Mouse (Mus musculus) frontal cortex, postnatal 25 days (tissue): ENCODE measurements around the gene Nav1.

Experiments
- DNase-seq, 2 experiments: peaks; one replicate each; pipeline ENCODE4 v3.0.0; 2022; ENCODE audit warnings: low spot score in 2 of 2

The Nav1 gene

GRCm38 (mm10) chr1:135550886-135551285 lies 56.2 kb downstream of the Nav1 start:
- DNase-seq: no peak

GRCm38 (mm10) chr1:135548750-135549149 lies 58.3 kb downstream of the Nav1 start:
- DNase-seq: no peak

- no peak for DNase-seq
Measured at GRCm38 (mm10) chr1:135546099-135546498, 61.0 kb downstream of the Nav1 start.

- DNase-seq: peak; percentile 78 to 82
Measured at GRCm38 (mm10) chr1:135544504-135545146, 62.5 kb downstream of the Nav1 start.

GRCm38 (mm10) chr1:135542841-135543810 lies 64.0 kb downstream of the Nav1 start:
- DNase-seq: no peak

- DNase-seq: no peak
Measured at GRCm38 (mm10) chr1:135542080-135542479, 65.0 kb downstream of the Nav1 start.

- peak; percentile 90 to 91 for DNase-seq
Measured at GRCm38 (mm10) chr1:135540270-135540669, 66.8 kb downstream of the Nav1 start.

GRCm38 (mm10) chr1:135538441-135539265 lies 68.4 kb downstream of the Nav1 start:
- DNase-seq: no peak

- DNase-seq: no peak
Measured at GRCm38 (mm10) chr1:135536822-135537221, 70.3 kb downstream of the Nav1 start.

GRCm38 (mm10) chr1:135536326-135536725 lies 70.8 kb downstream of the Nav1 start:
- DNase-seq: no peak

GRCm38 (mm10) chr1:135535256-135535655 lies 71.8 kb downstream of the Nav1 start:
- no peak for DNase-seq

GRCm38 (mm10) chr1:135534782-135535181 lies 72.3 kb downstream of the Nav1 start:
- no peak for DNase-seq

- DNase-seq: no peak
Measured at GRCm38 (mm10) chr1:135534070-135534469, 73.0 kb downstream of the Nav1 start.

GRCm38 (mm10) chr1:135532383-135532782 lies 74.7 kb downstream of the Nav1 start:
- DNase-seq: no peak

GRCm38 (mm10) chr1:135531981-135532380 lies 75.1 kb downstream of the Nav1 start:
- DNase-seq: no peak

- DNase-seq: no peak
Measured at GRCm38 (mm10) chr1:135531081-135531480, 76.0 kb downstream of the Nav1 start.

GRCm38 (mm10) chr1:135524518-135524860 lies 82.6 kb downstream of the Nav1 start:
- no peak for DNase-seq

GRCm38 (mm10) chr1:135523780-135524517 lies 83.1 kb downstream of the Nav1 start:
- DNase-seq: no peak

- no peak for DNase-seq
Measured at GRCm38 (mm10) chr1:135523344-135523743, 83.8 kb downstream of the Nav1 start.

- DNase-seq: no peak
Measured at GRCm38 (mm10) chr1:135520550-135521168, 86.4 kb downstream of the Nav1 start.

- DNase-seq: no peak
Measured at GRCm38 (mm10) chr1:135518661-135519060, 88.4 kb downstream of the Nav1 start.
